Mouse (Mus musculus) CH12.LX (cell line): ENCODE results near the gene Ube2e3.

Experiments used
- CTCF ChIP-seq, 2 experiments: IDR thresholded peaks in 1 of 2; conservative IDR thresholded peaks in 1 of 2; 2 replicates each; pipeline ENCODE4 v1.5.1; 2011 to 2012; ENCODE audit warnings: low read depth in 2 of 2, low read length in 2 of 2, improper control_type of control experiment in 1 of 2, inconsistent platforms in 1 of 2, mild to moderate bottlenecking in 1 of 2, moderate library complexity in 1 of 2
- ETS1 ChIP-seq: conservative IDR thresholded peaks from 2 replicates; pipeline ENCODE4 v1.6.1; 2012; ENCODE audit warnings: low read depth, mild to moderate bottlenecking, inconsistent platforms, low read length, improper control_type of control experiment, moderate library complexity
- GABPA ChIP-seq: IDR thresholded peaks from 2 replicates; pipeline ENCODE4 v1.6.1; 2012; ENCODE audit warnings: low read depth, low read length, improper control_type of control experiment, inconsistent platforms; ENCODE audit not compliant: insufficient replicate concordance
- IRF4 ChIP-seq: IDR thresholded peaks from 2 replicates; pipeline ENCODE4 v1.6.1; 2014; ENCODE audit warnings: low read depth, mild to moderate bottlenecking, inconsistent platforms, low read length, improper control_type of control experiment
- NRF1 ChIP-seq: IDR thresholded peaks from 2 replicates; pipeline ENCODE4 v1.6.1; 2014; ENCODE audit warnings: low read depth, mild to moderate bottlenecking, inconsistent platforms, low read length, improper control_type of control experiment, moderate library complexity
- POLR2A ChIP-seq: IDR thresholded peaks from 2 replicates; pipeline ENCODE4 v1.6.1; 2011; ENCODE audit warnings: low read depth, mild to moderate bottlenecking, improper control_type of control experiment, low read length
- SMC3 ChIP-seq: IDR thresholded peaks from 2 replicates; pipeline ENCODE4 v1.6.1; 2011; ENCODE audit warnings: low read depth, low read length, improper control_type of control experiment
- ZC3H11A ChIP-seq: IDR thresholded peaks from 2 replicates; pipeline ENCODE4 v1.6.1; 2012; ENCODE audit warnings: low read depth, mild to moderate bottlenecking, inconsistent platforms, low read length, improper control_type of control experiment

DNA sequence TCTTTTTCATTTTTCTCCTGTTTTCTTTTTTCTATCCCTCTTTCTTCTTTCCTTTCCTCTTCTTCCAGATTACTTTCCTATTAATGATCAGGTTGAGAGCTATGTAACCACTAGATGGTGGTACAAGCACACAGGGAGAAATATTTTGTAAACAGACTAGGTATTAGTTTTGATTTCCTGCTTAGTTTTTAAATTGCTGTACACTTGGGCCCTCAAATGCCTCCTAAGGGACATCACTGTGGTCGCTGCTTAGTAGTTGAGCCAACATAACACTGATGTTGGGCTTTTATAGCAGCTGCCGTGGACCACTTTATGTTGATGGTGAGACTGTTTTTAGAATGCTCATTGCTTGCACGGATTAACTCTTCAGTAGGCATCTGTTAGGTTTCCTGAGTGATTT is 91.5 kb downstream of the Ube2e3 start:
- TF ChIP-seq POLR2A (no peak), CTCF (conservative IDR thresholded peaks at IDR 0.05 in 1 of 2, IDR thresholded peaks at IDR 0.05 in 1 of 2; ENCODE audit: low read depth in 2 of 2, low read length in 2 of 2) (peak; percentile 46 to 95; a peak in 3 of 4 replicates), SMC3 (peak; percentile 95), ZC3H11A (peak; percentile 95), GABPA (no peak), ETS1 (no peak), NRF1 (no peak), IRF4 (0 out of 2 replicates have a peak, but pooled peaks have one; percentile 15)
